Mouse (Mus musculus): ENCODE measurements at regions not wholly inside any gene's neighbourhood (a gene's known extent, or its start where the extent isn't known, plus 50 kb on each side); places are given as distances from the start of the nearest gene placed in this dataset.

DNA sequence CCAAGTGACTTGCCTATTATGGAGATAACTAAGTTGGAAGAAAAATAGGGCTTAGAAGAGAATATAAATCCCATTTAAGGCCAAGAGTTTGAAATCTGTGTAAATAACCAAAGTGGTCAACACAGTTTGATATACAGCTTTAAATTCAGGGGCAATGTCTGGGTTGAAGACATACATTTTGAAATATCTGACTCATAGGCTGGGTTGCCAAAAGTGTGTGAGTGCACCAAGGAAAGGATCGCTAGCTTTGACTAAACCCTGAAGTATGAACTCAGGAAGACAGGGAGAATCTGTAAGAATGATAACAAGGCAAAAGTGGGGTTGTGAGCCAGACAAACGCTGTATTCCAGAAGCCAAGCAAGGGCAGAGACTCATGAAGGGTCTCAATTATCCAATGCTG, 288.1 kb downstream of the Inhba start:
- no peaks in the 10 kb centered on the region for H3K36me3 ChIP-seq (ENCODE audit: control insufficient read depth, insufficient read depth, low read length)
- H3K4me3 ChIP-seq (ENCODE audit: control insufficient read depth, low read depth, low read length), result no peak overlapping the region
- H3K27ac ChIP-seq (ENCODE audit: control insufficient read depth, insufficient read depth, low read depth, low read length), result no peak overlapping the region
- TF ChIP-seq POLR2A (IDR thresholded peaks at IDR 0.05; ENCODE audit: control insufficient read depth, low read depth, low read length) (no peak), CTCF (IDR thresholded peaks at IDR 0.05; ENCODE audit: control insufficient read depth, insufficient read depth, insufficient replicate concordance, low read depth, low read length) (no peak)
- H3K4me1 ChIP-seq (ENCODE audit: control insufficient read depth, insufficient read depth, low read length), result no peaks in the 10 kb centered on the region
- no peaks in the 10 kb centered on the region for H3K27me3 ChIP-seq (ENCODE audit: control insufficient read depth, insufficient read depth, low read length)

GRCm38 (mm10) chr13:16314669-16315068, 303.0 kb downstream of the Inhba start:
- no peaks in the 10 kb centered on the region for H3K27me3 ChIP-seq (ENCODE audit: control insufficient read depth, insufficient read depth, low read length)
- no peaks in the 10 kb centered on the region for H3K36me3 ChIP-seq (ENCODE audit: control insufficient read depth, insufficient read depth, low read length)
- TF ChIP-seq CTCF (IDR thresholded peaks at IDR 0.05; ENCODE audit: control insufficient read depth, insufficient read depth, insufficient replicate concordance, low read depth, low read length), result no peak
- no peak for TF ChIP-seq POLR2A (IDR thresholded peaks at IDR 0.05; ENCODE audit: control insufficient read depth, low read depth, low read length)
- no peaks in the 10 kb centered on the region for H3K4me1 ChIP-seq (ENCODE audit: control insufficient read depth, insufficient read depth, low read length)
- H3K27ac ChIP-seq (ENCODE audit: control insufficient read depth, insufficient read depth, low read depth, low read length), result no peak overlapping the region
- H3K4me3 ChIP-seq (ENCODE audit: control insufficient read depth, low read depth, low read length), result no peak overlapping the region

DNA sequence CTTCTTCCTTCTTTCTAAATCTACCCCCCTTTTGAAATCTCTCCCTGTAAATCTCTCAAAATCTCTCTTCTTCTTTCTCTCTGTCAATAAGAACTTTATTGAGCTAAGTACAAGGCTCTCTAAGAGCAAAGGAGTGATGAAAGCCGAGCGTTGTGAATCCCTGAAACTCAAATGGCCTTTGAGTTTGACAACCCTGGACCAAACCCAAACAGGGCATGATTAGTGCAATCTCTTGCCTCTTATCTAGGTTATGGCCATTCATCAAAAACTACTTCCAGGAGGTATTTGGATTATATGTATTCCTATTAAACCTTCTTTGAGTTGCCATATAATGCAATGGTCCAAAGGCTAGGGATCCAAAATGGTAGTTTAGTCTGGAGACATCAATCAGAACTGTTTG, 304.0 kb downstream of the Inhba start:
- TF ChIP-seq POLR2A (IDR thresholded peaks at IDR 0.05; ENCODE audit: control insufficient read depth, low read depth, low read length) (no peak), CTCF (IDR thresholded peaks at IDR 0.05; ENCODE audit: control insufficient read depth, insufficient read depth, insufficient replicate concordance, low read depth, low read length) (no peak)
- H3K4me3 ChIP-seq (ENCODE audit: control insufficient read depth, low read depth, low read length), result no peak overlapping the region

DNA sequence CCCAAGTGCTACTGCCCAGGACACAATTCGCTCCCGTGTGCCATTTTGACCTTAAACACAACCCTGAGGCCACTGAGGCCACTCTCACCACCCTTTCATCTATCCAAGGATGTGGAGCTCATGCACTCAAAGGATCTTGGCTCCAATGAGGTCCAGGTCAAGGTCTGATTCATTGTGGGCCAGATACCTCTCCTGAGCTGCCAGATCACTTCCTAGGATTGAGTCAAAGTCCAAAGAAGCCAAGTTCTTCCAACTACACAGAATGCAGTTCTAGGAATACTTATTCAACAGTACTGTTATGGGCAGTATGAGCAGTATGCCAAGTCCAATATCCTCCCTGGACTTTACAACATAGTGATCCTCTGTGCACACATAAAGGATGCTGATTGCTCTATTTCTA, 304.9 kb downstream of the Inhba start:
- Histone ChIP-seq H3K27me3 (ENCODE audit: control insufficient read depth, insufficient read depth, low read length) (no peaks in the 10 kb centered on the region), H3K4me1 (ENCODE audit: control insufficient read depth, insufficient read depth, low read length) (no peaks in the 10 kb centered on the region), H3K36me3 (ENCODE audit: control insufficient read depth, insufficient read depth, low read length) (no peaks in the 10 kb centered on the region), H3K4me3 (ENCODE audit: control insufficient read depth, low read depth, low read length) (no peak overlapping the region), H3K27ac (ENCODE audit: control insufficient read depth, insufficient read depth, low read depth, low read length) (no peak overlapping the region)
- TF ChIP-seq CTCF (IDR thresholded peaks at IDR 0.05; ENCODE audit: control insufficient read depth, insufficient read depth, insufficient replicate concordance, low read depth, low read length) (no peak), POLR2A (IDR thresholded peaks at IDR 0.05; ENCODE audit: control insufficient read depth, low read depth, low read length) (no peak)

More for the DNA sequence above, 304.0 kb downstream of the Inhba start:
- H3K27ac ChIP-seq (ENCODE audit: control insufficient read depth, insufficient read depth, low read depth, low read length), result no peak overlapping the region
- no peaks in the 10 kb centered on the region for H3K4me1 ChIP-seq (ENCODE audit: control insufficient read depth, insufficient read depth, low read length)
- no peaks in the 10 kb centered on the region for H3K36me3 ChIP-seq (ENCODE audit: control insufficient read depth, insufficient read depth, low read length)
- H3K27me3 ChIP-seq (ENCODE audit: control insufficient read depth, insufficient read depth, low read length), result no peaks in the 10 kb centered on the region

DNA sequence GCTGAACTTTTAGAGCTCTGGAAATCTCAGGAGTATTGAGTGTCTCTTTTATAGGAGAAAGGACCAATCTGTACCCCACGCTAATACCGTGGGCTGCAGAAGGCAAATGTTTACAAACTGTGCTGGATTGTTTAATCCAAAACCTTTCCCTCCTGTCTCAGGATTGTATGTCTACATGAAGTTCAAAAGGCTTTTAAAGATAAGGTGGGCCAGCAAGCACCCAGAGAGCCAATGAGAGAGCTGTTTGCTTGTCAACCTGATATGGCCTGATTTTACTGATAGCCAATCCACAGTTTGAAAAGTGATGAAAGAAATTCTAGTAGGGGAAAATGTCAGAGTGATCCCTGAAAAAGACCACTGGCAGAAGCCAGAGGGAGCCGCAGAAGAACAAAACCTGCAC, 305.8 kb downstream of the Inhba start:
- Histone ChIP-seq H3K4me3 (ENCODE audit: control insufficient read depth, low read depth, low read length) (no peak overlapping the region), H3K4me1 (ENCODE audit: control insufficient read depth, insufficient read depth, low read length) (no peaks in the 10 kb centered on the region), H3K27me3 (ENCODE audit: control insufficient read depth, insufficient read depth, low read length) (no peaks in the 10 kb centered on the region), H3K27ac (ENCODE audit: control insufficient read depth, insufficient read depth, low read depth, low read length) (no peak overlapping the region), H3K36me3 (ENCODE audit: control insufficient read depth, insufficient read depth, low read length) (no peaks in the 10 kb centered on the region)
- TF ChIP-seq POLR2A (IDR thresholded peaks at IDR 0.05; ENCODE audit: control insufficient read depth, low read depth, low read length) (no peak), CTCF (IDR thresholded peaks at IDR 0.05; ENCODE audit: control insufficient read depth, insufficient read depth, insufficient replicate concordance, low read depth, low read length) (no peak)

- TF ChIP-seq CTCF (IDR thresholded peaks at IDR 0.05; ENCODE audit: control insufficient read depth, insufficient read depth, insufficient replicate concordance, low read depth, low read length) (no peak), POLR2A (IDR thresholded peaks at IDR 0.05; ENCODE audit: control insufficient read depth, low read depth, low read length) (no peak)
- Histone ChIP-seq H3K4me1 (ENCODE audit: control insufficient read depth, insufficient read depth, low read length) (no peaks in the 10 kb centered on the region), H3K27me3 (ENCODE audit: control insufficient read depth, insufficient read depth, low read length) (no peaks in the 10 kb centered on the region), H3K27ac (ENCODE audit: control insufficient read depth, insufficient read depth, low read depth, low read length) (no peak overlapping the region), H3K4me3 (ENCODE audit: control insufficient read depth, low read depth, low read length) (no peak overlapping the region), H3K36me3 (ENCODE audit: control insufficient read depth, insufficient read depth, low read length) (no peaks in the 10 kb centered on the region)
Measured at GRCm38 (mm10) chr13:16320392-16320791, 308.7 kb downstream of the Inhba start.

DNA sequence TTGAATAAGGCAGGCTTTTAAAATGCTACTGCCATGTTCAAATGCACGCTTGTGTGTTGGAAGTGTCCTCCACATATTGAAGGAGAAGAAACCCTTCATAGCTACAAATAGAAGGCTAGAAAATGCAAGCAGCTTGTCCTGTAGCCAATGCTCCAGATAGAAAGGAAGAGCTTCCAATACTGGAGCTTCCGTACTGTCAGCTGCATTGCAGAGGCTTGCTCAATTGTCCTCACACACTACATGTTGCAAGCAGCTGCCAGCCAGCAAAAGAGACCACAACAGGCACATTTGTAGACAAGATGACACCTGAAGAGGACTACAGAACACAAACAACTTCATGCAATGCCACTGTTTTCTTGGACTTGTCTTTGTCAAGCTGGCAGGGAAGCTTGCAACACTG, 314.0 kb downstream of the Inhba start:
- no peaks in the 10 kb centered on the region for H3K4me1 ChIP-seq (ENCODE audit: control insufficient read depth, insufficient read depth, low read length)
- no peaks in the 10 kb centered on the region for H3K27me3 ChIP-seq (ENCODE audit: control insufficient read depth, insufficient read depth, low read length)
- no peak overlapping the region for H3K4me3 ChIP-seq (ENCODE audit: control insufficient read depth, low read depth, low read length)
- TF ChIP-seq POLR2A (IDR thresholded peaks at IDR 0.05; ENCODE audit: control insufficient read depth, low read depth, low read length) (no peak), CTCF (IDR thresholded peaks at IDR 0.05; ENCODE audit: control insufficient read depth, insufficient read depth, insufficient replicate concordance, low read depth, low read length) (no peak)
- H3K36me3 ChIP-seq (ENCODE audit: control insufficient read depth, insufficient read depth, low read length), result no peaks in the 10 kb centered on the region
- H3K27ac ChIP-seq (ENCODE audit: control insufficient read depth, insufficient read depth, low read depth, low read length), result no peak overlapping the region

GRCm38 (mm10) chr13:16341727-16342126, 330.1 kb downstream of the Inhba start:
- no peak overlapping the region for H3K27ac ChIP-seq (ENCODE audit: control insufficient read depth, insufficient read depth, low read depth, low read length)
- H3K4me1 ChIP-seq (ENCODE audit: control insufficient read depth, insufficient read depth, low read length), result no peaks in the 10 kb centered on the region
- no peaks in the 10 kb centered on the region for H3K36me3 ChIP-seq (ENCODE audit: control insufficient read depth, insufficient read depth, low read length)
- no peaks in the 10 kb centered on the region for H3K27me3 ChIP-seq (ENCODE audit: control insufficient read depth, insufficient read depth, low read length)
- no peak for TF ChIP-seq POLR2A (IDR thresholded peaks at IDR 0.05; ENCODE audit: control insufficient read depth, low read depth, low read length)
- H3K4me3 ChIP-seq (ENCODE audit: control insufficient read depth, low read depth, low read length), result no peak overlapping the region

Data from testis, adult 2 months (tissue).